Mouse (Mus musculus): ENCODE measurements around the gene H2afz. TPM values are rescaled to one million over a fixed set of nuclear protein-coding genes. Genes with fewer than 3 reads are reported as not detected.
"Not testable (repeated sequence)": the region's sequence is repeated elsewhere in the genome, so short reads cannot be mapped to it uniquely, and the experiment has no call there.

Gene H2afz
- polyA plus RNA-seq, 1 experiment from 2014 or later = 1,499 TPM

DNA sequence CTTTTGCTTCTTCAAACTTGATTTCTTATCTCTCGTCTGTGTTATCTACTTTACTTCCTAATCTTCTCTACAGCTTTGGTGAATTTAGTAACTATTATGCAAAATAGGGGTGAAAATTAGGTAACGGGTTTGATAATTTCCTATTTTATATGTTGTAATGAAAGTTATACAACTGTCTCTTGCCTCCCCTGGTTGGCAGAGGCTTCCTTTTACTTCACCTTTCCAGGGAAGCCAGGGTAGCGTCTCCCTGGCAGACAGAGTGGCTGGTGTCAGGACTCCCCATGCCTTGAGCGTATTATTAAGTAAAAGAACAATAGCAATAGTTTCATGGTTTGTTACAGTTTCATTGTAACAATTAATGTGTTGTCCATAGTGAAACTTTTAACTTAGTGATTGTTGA, 29.5 kb downstream of the H2afz start:
- no peak overlapping the region for H3K4me2 ChIP-seq (replicated peaks)
- H3K9me3 ChIP-seq = no peaks in the 10 kb centered on the region
- H3K9ac ChIP-seq (replicated peaks) = no peak overlapping the region
- no peaks in the 10 kb centered on the region for H3K27me3 ChIP-seq
- H3K4me3 ChIP-seq (replicated peaks) = no peak overlapping the region
- no peaks in the 10 kb centered on the region for H3K4me1 ChIP-seq (replicated peaks)
- H3K36me3 ChIP-seq = peaks cover 38% of the 10 kb centered on the region
- no peak for ATAC-seq
- H3K27ac ChIP-seq = no peak overlapping the region
- WGBS = 76% methylated on average over 4 of the region's 4 CpGs

- ATAC-seq = no peak
- H3K9ac ChIP-seq (replicated peaks) = no peak overlapping the region
- H3K27me3 ChIP-seq = no peaks in the 10 kb centered on the region
- no peak overlapping the region for H3K4me3 ChIP-seq (replicated peaks)
- 94% methylated on average over 3 of the region's 3 CpGs for whole genome bisulfite sequencing
- peaks cover 30% of the 10 kb centered on the region for H3K36me3 ChIP-seq
- no peaks in the 10 kb centered on the region for H3K4me1 ChIP-seq (replicated peaks)
- H3K9me3 ChIP-seq = no peaks in the 10 kb centered on the region
- H3K27ac ChIP-seq = no peak overlapping the region
- H3K4me2 ChIP-seq (replicated peaks) = no peak overlapping the region
These were observed 30.9 kb downstream of the H2afz start for GRCm38 (mm10) chr3:137895196-137895595.

GRCm38 (mm10) chr3:137896386-137896785, 32.1 kb downstream of the H2afz start:
- no peak overlapping the region for H3K27ac ChIP-seq
- ATAC-seq = no peak
- no peaks in the 10 kb centered on the region for H3K27me3 ChIP-seq
- H3K9me3 ChIP-seq = no peaks in the 10 kb centered on the region
- peaks cover 30% of the 10 kb centered on the region for H3K36me3 ChIP-seq
- H3K9ac ChIP-seq (replicated peaks) = no peak overlapping the region
- WGBS = 83% methylated on average over 4 of the region's 4 CpGs
- H3K4me2 ChIP-seq (replicated peaks) = no peak overlapping the region
- H3K4me3 ChIP-seq (replicated peaks) = no peak overlapping the region
- H3K4me1 ChIP-seq (replicated peaks) = no peaks in the 10 kb centered on the region

GRCm38 (mm10) chr3:137896867-137897266, 32.6 kb downstream of the H2afz start:
- WGBS = 96% methylated on average over 3 of the region's 3 CpGs
- no peaks in the 10 kb centered on the region for H3K27me3 ChIP-seq
- H3K9ac ChIP-seq (replicated peaks) = no peak overlapping the region
- no peaks in the 10 kb centered on the region for H3K9me3 ChIP-seq
- H3K4me2 ChIP-seq (replicated peaks) = no peak overlapping the region
- no peak for ATAC-seq
- no peak overlapping the region for H3K27ac ChIP-seq
- H3K4me3 ChIP-seq (replicated peaks) = no peak overlapping the region
- H3K4me1 ChIP-seq (replicated peaks) = no peaks in the 10 kb centered on the region
- peaks cover 30% of the 10 kb centered on the region for H3K36me3 ChIP-seq

- 93% methylated on average over 5 of the region's 5 CpGs for WGBS
- no peak overlapping the region for H3K4me2 ChIP-seq (replicated peaks)
- no peak for ATAC-seq
- H3K4me1 ChIP-seq (replicated peaks) = no peaks in the 10 kb centered on the region
- H3K36me3 ChIP-seq = peaks cover 32% of the 10 kb centered on the region
- no peak overlapping the region for H3K27ac ChIP-seq
- no peaks in the 10 kb centered on the region for H3K9me3 ChIP-seq
- H3K4me3 ChIP-seq (replicated peaks) = no peak overlapping the region
- H3K27me3 ChIP-seq = no peaks in the 10 kb centered on the region
- no peak overlapping the region for H3K9ac ChIP-seq (replicated peaks)
These were observed 33.4 kb downstream of the H2afz start for GRCm38 (mm10) chr3:137897685-137898084.

DNA sequence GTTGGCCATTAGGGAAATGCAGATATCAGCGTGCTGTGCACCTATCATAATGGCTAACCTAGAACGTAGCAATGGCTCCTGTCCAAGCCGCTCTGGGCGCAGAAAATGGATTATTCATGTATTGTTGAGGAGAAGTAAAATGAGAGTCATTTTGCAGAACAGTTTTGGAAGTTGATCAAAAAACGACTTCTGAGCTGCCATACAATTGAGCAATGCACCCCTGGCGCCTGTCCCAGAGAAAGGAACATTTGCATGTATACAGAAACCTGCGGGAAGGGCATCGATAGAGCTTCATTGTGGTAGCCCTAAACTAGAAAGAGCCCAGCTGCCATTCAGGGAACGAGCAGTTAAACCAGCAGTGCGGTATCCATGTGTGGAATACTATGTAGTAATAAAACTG, 35.9 kb downstream of the H2afz start:
- no peak overlapping the region for H3K4me3 ChIP-seq (replicated peaks)
- no peak overlapping the region for H3K9ac ChIP-seq (replicated peaks)
- H3K9me3 ChIP-seq = no peaks in the 10 kb centered on the region
- H3K4me2 ChIP-seq (replicated peaks) = no peak overlapping the region
- no peak overlapping the region for H3K27ac ChIP-seq
- H3K27me3 ChIP-seq = no peaks in the 10 kb centered on the region
- ATAC-seq = no peak
- H3K36me3 ChIP-seq = peaks cover 31% of the 10 kb centered on the region
- H3K4me1 ChIP-seq (replicated peaks) = no peaks in the 10 kb centered on the region
- 72% methylated on average over 10 of the region's 10 CpGs for WGBS

- Histone ChIP-seq H3K4me1 (replicated peaks) (peaks cover 10% of the 10 kb centered on the region), H3K4me2 (replicated peaks) (no peak overlapping the region), H3K36me3 (peaks cover 8% of the 10 kb centered on the region), H3K27me3 (no peaks in the 10 kb centered on the region), H3K9ac (replicated peaks) (no peak overlapping the region), H3K27ac (no peak overlapping the region), H3K9me3 (no peaks in the 10 kb centered on the region), H3K4me3 (replicated peaks) (no peak overlapping the region)
- WGBS = 74% methylated on average over 2 of the region's 2 CpGs
- no peak for ATAC-seq
These were observed 48.8 kb downstream of the H2afz start for GRCm38 (mm10) chr3:137913093-137913492.

DNA sequence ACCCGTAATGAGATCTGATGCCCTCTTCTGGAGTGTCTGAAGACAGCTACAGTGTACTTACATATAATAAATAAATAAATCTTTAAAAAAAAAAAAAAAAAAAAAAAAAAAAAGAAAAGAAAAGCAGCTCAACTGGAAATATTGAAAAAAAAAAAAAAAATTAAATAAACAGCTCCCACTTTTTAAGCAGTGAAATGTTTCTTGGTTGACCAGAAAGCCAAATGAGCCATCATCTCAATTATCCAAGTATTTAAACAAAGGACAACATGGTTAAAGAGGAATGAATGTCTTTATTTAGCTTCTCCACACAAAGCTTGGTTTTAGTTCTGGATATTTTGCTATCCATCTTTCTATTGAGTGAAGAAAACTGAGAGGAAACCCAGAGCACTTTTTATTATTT, 50.3 kb downstream of the H2afz start:
- H3K36me3 ChIP-seq; H3K4me3 ChIP-seq (replicated peaks); H3K27ac ChIP-seq; H3K4me2 ChIP-seq (replicated peaks); H3K9me3 ChIP-seq; ATAC-seq; H3K9ac ChIP-seq (replicated peaks); H3K27me3 ChIP-seq: not testable (repeated sequence)
- H3K4me1 ChIP-seq (replicated peaks) = peaks cover 18% of the 10 kb centered on the region
- 80% methylated on average over 1 of the region's 1 CpGs for WGBS

Other genes starting within 250 kb of the H2afz start
- gene Ddit4l, start 242.9 kb upstream of the H2afz start, polyA plus RNA-seq (2015; fragmentation: Nextera tagmentation; extraction: Ambion mirVana) = 8.3 and 8.6 TPM in 2 replicates
- gene Gm21962, start 193.0 kb upstream of the H2afz start, polyA plus RNA-seq (2015; fragmentation: Nextera tagmentation; extraction: Ambion mirVana) = not detected in 2 replicates
- 9.4 and 12.1 TPM in 2 replicates for gene Dnajb14, start 3.2 kb downstream of the H2afz start, polyA plus RNA-seq (2015; fragmentation: Nextera tagmentation; extraction: Ambion mirVana)
- gene Lamtor3, start 54.0 kb downstream of the H2afz start, polyA plus RNA-seq (2015; fragmentation: Nextera tagmentation; extraction: Ambion mirVana) = 120 and 122 TPM in 2 replicates
- gene Dapp1, start 117.1 kb downstream of the H2afz start, polyA plus RNA-seq (2015; fragmentation: Nextera tagmentation; extraction: Ambion mirVana) = 0.67 and 1.2 TPM in 2 replicates
- 0.03 and 0.05 TPM in 2 replicates for gene 1110002E22Rik, start 200.6 kb downstream of the H2afz start, polyA plus RNA-seq (2015; fragmentation: Nextera tagmentation; extraction: Ambion mirVana)
- not detected in 2 replicates for gene Gm5105, start 202.9 kb downstream of the H2afz start, polyA plus RNA-seq (2015; fragmentation: Nextera tagmentation; extraction: Ambion mirVana)

Data from midbrain, embryonic 13.5 days (tissue).